In the genomic region with DNA sequence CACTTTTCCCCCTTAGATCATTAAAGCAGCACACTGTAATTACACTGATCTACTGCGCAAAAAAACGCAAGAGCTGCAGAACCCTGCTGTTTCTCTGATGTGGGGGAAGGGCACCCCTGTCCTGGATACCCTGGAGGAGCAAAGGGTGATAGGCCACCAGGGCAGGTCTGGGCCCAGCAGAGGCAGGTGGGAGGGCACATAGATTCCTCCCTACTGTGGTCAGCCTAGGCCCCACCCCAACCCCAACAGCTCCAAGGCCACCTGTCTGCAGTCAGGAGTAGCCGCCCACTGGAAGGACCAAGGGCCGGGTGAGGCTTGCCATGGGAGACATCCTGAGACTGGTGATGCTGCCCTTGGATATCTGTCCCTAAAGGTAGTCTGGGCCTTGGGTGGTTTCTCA, we compare ENCODE assay signal across 10 mouse cellular contexts. TPM values are rescaled to one million over a fixed set of nuclear protein-coding genes. Genes with fewer than 3 reads are reported as not detected.
DNase-seq lines count a peak whose midpoint lies in the region; ATAC-seq and TF ChIP-seq lines count a peak whose summit lies in the region.
"Had no signal": no experiment of that assay in that cellular context is flagged by ENCODE, and none has a peak within 500 bp of the region (broad histone marks: within the 10 kb centered on the region; RNA-seq: fewer than 3 reads in every experiment).

No protein-coding gene starts in this region.

- no peak for TF ChIP-seq CTCF in layer of hippocampus, adult 2 months (conservative IDR thresholded peaks at IDR 0.05)

- peaks cover 22% of the 10 kb centered on the region for H3K27me3 ChIP-seq in embryonic facial prominence, embryonic 15.5 days
- no peaks in the 10 kb centered on the region for H3K27me3 ChIP-seq in hindbrain, embryonic 15.5 days
- no peaks in the 10 kb centered on the region for H3K27me3 ChIP-seq in neural tube, embryonic 14.5 days (ENCODE audit: control insufficient read depth, insufficient read depth, low read length)

- no peaks in the 10 kb centered on the region for H3K36me3 ChIP-seq in embryonic facial prominence, embryonic 15.5 days
- H3K36me3 ChIP-seq in hindbrain, embryonic 15.5 days, result no peaks in the 10 kb centered on the region
- no peaks in the 10 kb centered on the region for H3K36me3 ChIP-seq in neural tube, embryonic 14.5 days (ENCODE audit: control insufficient read depth, insufficient read depth, low read length)

- H3K9ac ChIP-seq in embryonic facial prominence, embryonic 15.5 days, result no peak overlapping the region
- peak overlapping the region; percentile 88 for H3K9ac ChIP-seq in hindbrain, embryonic 15.5 days
- H3K9ac ChIP-seq in neural tube, embryonic 14.5 days (replicated peaks; ENCODE audit: low read depth, low read length), result peak overlapping the region; percentile 78

- H3K27ac ChIP-seq in layer of hippocampus, adult 2 months, result peak overlapping the region; percentile 100
- no peak overlapping the region for H3K27ac ChIP-seq in embryonic facial prominence, embryonic 15.5 days (replicated peaks)
- peak overlapping the region; percentile 93 for H3K27ac ChIP-seq in hindbrain, embryonic 15.5 days (replicated peaks)
- peak overlapping the region; percentile 80 for H3K27ac ChIP-seq in neural tube, embryonic 14.5 days (ENCODE audit: low read depth, low read length)

- H3K4me3 ChIP-seq in layer of hippocampus, adult 2 months, result peak overlapping the region; percentile 93
- H3K4me3 ChIP-seq in embryonic facial prominence, embryonic 15.5 days (replicated peaks), result no peak overlapping the region
- H3K4me3 ChIP-seq in hindbrain, embryonic 15.5 days, result peak overlapping the region; percentile 76
- H3K4me3 ChIP-seq in neural tube, embryonic 14.5 days (ENCODE audit: low read depth, low read length), result peak overlapping the region; percentile 52

- H3K4me1 ChIP-seq in embryonic facial prominence, embryonic 15.5 days, result peaks cover 42% of the 10 kb centered on the region
- peaks cover 70% of the 10 kb centered on the region for H3K4me1 ChIP-seq in hindbrain, embryonic 15.5 days (replicated peaks)
- H3K4me1 ChIP-seq in neural tube, embryonic 14.5 days (ENCODE audit: control insufficient read depth, insufficient read depth, low read length), result peaks cover 45% of the 10 kb centered on the region

- no peaks in the 10 kb centered on the region for H3K9me3 ChIP-seq in embryonic facial prominence, embryonic 15.5 days (replicated peaks)
- H3K9me3 ChIP-seq in hindbrain, embryonic 15.5 days, result no peaks in the 10 kb centered on the region
- H3K9me3 ChIP-seq in neural tube, embryonic 14.5 days (ENCODE audit: control insufficient read depth, low read length), result no peaks in the 10 kb centered on the region

- DNase-seq in layer of hippocampus, adult 2 months (ENCODE audit: low spot score in 2 of 2), result no peak
- DNase-seq in layer of hippocampus, postnatal 36 days, result no peak
- DNase-seq: lung, postnatal 10 days; thymus, postnatal 4 days had no signal

- ATAC-seq in embryonic facial prominence, embryonic 15.5 days (ENCODE audit: insufficient number of reproducible peaks, low FRiP score, low TSS enrichment, low read depth), result no peak
- no peak for ATAC-seq in hindbrain, embryonic 15.5 days (ENCODE audit: low FRiP score, low read depth)
- no peak for ATAC-seq in neural tube, embryonic 14.5 days (ENCODE audit: low read depth)
- ATAC-seq in megakaryocyte progenitor cell, adult 5-6 weeks (replicated peaks; ENCODE audit: poor library complexity), result no peak
- no peak for ATAC-seq in frontal cortex, adult (ENCODE audit: low TSS enrichment)

- 56% methylated on average over 4 of the region's 4 CpGs for WGBS in embryonic facial prominence, embryonic 15.5 days
- WGBS in hindbrain, embryonic 15.5 days, result 46% methylated on average over 4 of the region's 4 CpGs
- 50% methylated on average over 4 of the region's 4 CpGs for WGBS in neural tube, embryonic 14.5 days

- H3K4me2 ChIP-seq in embryonic facial prominence, embryonic 15.5 days (replicated peaks), result peak overlapping the region; percentile 96; the same call in 1 of the 2 replicates
- peak overlapping the region; percentile 69 for H3K4me2 ChIP-seq in hindbrain, embryonic 15.5 days
- H3K4me2 ChIP-seq in neural tube, embryonic 14.5 days (ENCODE audit: low read depth, low read length), result peak overlapping the region; percentile 85
- H3K4me2 ChIP-seq: liver, embryonic 11.5 days had no signal

RNA-seq across cellular contexts. Expression of a gene that starts 1.6 kb away (rescaled TPM):
- total RNA-seq in layer of hippocampus, adult 2 months (2021), result 100 to 1,000 TPM; 196 to 207 TPM
- 100 to 1,000 TPM; 213 to 224 TPM for total RNA-seq in layer of hippocampus, postnatal 36 days (2021)
- polyA plus RNA-seq in embryonic facial prominence, embryonic 15.5 days (2015; fragmentation: Nextera tagmentation; extraction: Ambion mirVana), result 7.5 and 7.8 TPM in 2 replicates
- 45.7 and 47.5 TPM in 2 replicates for polyA plus RNA-seq in hindbrain, embryonic 15.5 days (2015; fragmentation: Nextera tagmentation; extraction: Ambion mirVana)
- polyA plus RNA-seq in neural tube, embryonic 14.5 days (2014; fragmentation: Nextera tagmentation; extraction: Ambion mirVana), result 32.2 and 37.7 TPM in 2 replicates
- total RNA-seq in megakaryocyte progenitor cell, adult 5-6 weeks (2015), result 4.7 and 6.3 TPM in 2 replicates
- total RNA-seq in megakaryocyte progenitor cell, adult 5-6 weeks (2017), result 5.6 and 6.3 TPM in 2 replicates

RNA-seq across cellular contexts. Expression of a gene that starts 41.3 kb away (rescaled TPM):
- total RNA-seq in layer of hippocampus, adult 2 months (2021), result 10 to 100 TPM; 35.6 to 37.0 TPM
- total RNA-seq in layer of hippocampus, postnatal 36 days (2021), result 10 to 100 TPM; 28.7 to 33.0 TPM
- polyA plus RNA-seq in embryonic facial prominence, embryonic 15.5 days (2015; fragmentation: Nextera tagmentation; extraction: Ambion mirVana), result 27.7 and 30.7 TPM in 2 replicates
- polyA plus RNA-seq in hindbrain, embryonic 15.5 days (2015; fragmentation: Nextera tagmentation; extraction: Ambion mirVana), result 31.0 and 32.9 TPM in 2 replicates
- 20.4 and 23.6 TPM in 2 replicates for polyA plus RNA-seq in neural tube, embryonic 14.5 days (2014; fragmentation: Nextera tagmentation; extraction: Ambion mirVana)
- total RNA-seq in megakaryocyte progenitor cell, adult 5-6 weeks (2015), result 5.1 and 5.2 TPM in 2 replicates
- total RNA-seq in megakaryocyte progenitor cell, adult 5-6 weeks (2017), result 12.3 and 19.3 TPM in 2 replicates

RNA-seq across cellular contexts. Expression of a gene that starts 53.2 kb away (rescaled TPM):
- 10 to 100 TPM; 16.3 to 17.1 TPM for total RNA-seq in layer of hippocampus, adult 2 months (2021)
- 10 to 100 TPM; 15.1 to 16.9 TPM for total RNA-seq in layer of hippocampus, postnatal 36 days (2021)
- polyA plus RNA-seq in embryonic facial prominence, embryonic 15.5 days (2015; fragmentation: Nextera tagmentation; extraction: Ambion mirVana), result 16.5 and 20.8 TPM in 2 replicates
- 22.0 and 25.5 TPM in 2 replicates for polyA plus RNA-seq in hindbrain, embryonic 15.5 days (2015; fragmentation: Nextera tagmentation; extraction: Ambion mirVana)
- polyA plus RNA-seq in neural tube, embryonic 14.5 days (2014; fragmentation: Nextera tagmentation; extraction: Ambion mirVana), result 20.7 and 21.1 TPM in 2 replicates
- 8.3 and 10.3 TPM in 2 replicates for total RNA-seq in megakaryocyte progenitor cell, adult 5-6 weeks (2015)
- total RNA-seq in megakaryocyte progenitor cell, adult 5-6 weeks (2017), result 8.3 and 8.8 TPM in 2 replicates

RNA-seq across cellular contexts. Expression of a gene that starts 53.4 kb away (rescaled TPM):
- 10 to 100 TPM; 35.2 to 46.9 TPM for total RNA-seq in layer of hippocampus, adult 2 months (2021)
- 10 to 100 TPM; 34.7 to 35.9 TPM for total RNA-seq in layer of hippocampus, postnatal 36 days (2021)
- 80.6 and 81.4 TPM in 2 replicates for polyA plus RNA-seq in embryonic facial prominence, embryonic 15.5 days (2015; fragmentation: Nextera tagmentation; extraction: Ambion mirVana)
- polyA plus RNA-seq in hindbrain, embryonic 15.5 days (2015; fragmentation: Nextera tagmentation; extraction: Ambion mirVana), result 56.4 and 57.9 TPM in 2 replicates
- polyA plus RNA-seq in neural tube, embryonic 14.5 days (2014; fragmentation: Nextera tagmentation; extraction: Ambion mirVana), result 49.1 and 61.5 TPM in 2 replicates
- total RNA-seq in megakaryocyte progenitor cell, adult 5-6 weeks (2015), result 18.6 and 24.5 TPM in 2 replicates
- 20.0 and 20.6 TPM in 2 replicates for total RNA-seq in megakaryocyte progenitor cell, adult 5-6 weeks (2017)

Comparison
In these comparisons a context has a peak if more than half of its experiments do, and no peak if none do; other contexts are left out.
1. RNA of a gene that starts 1.6 kb away (total RNA-seq): 213 to 224 TPM in layer of hippocampus, postnatal 36 days and 196 to 207 TPM in layer of hippocampus, adult 2 months; 4.7 to 6.3 TPM in megakaryocyte progenitor cell, adult 5-6 weeks; every median in the first group is over 10 times any median in the second.
2. Peak in every context shown above with its lines, with median percentiles within 50 percentile points of each other: H3K4me2 ChIP-seq.